Mouse (Mus musculus) splenic B cell, adult 2 months (primary cell): ENCODE measurements around the gene Gfy.

Source experiments
- DNase-seq: peaks from one replicate; pipeline ENCODE4 v3.0.0-alpha.2; 2011; ENCODE audit warnings: low read depth, low spot score
- H3K27me3 ChIP-seq: 2 replicates; pipeline ENCODE4 v1.6.1; 2012; ENCODE audit warnings: mild to moderate bottlenecking, low read length, moderate library complexity, mixed read lengths; ENCODE audit not compliant: control insufficient read depth, poor library complexity, insufficient read depth, severe bottlenecking
- H3K36me3 ChIP-seq: 2 replicates; pipeline ENCODE4 v1.6.1; 2012; ENCODE audit warnings: mild to moderate bottlenecking, low read length, moderate library complexity, mixed read lengths; ENCODE audit not compliant: control insufficient read depth, poor library complexity, insufficient read depth, severe bottlenecking

Gene Gfy

GRCm38 (mm10) chr7:45179469-45179868, at the start of gene Gfy:
Gene Gfy (minus strand): TSS chr7:45179569.
- Histone ChIP-seq H3K27me3 (no peaks in the 10 kb centered on the region; the same call in 1 of the 2 replicates), H3K36me3 (no peaks in the 10 kb centered on the region)
- DNase-seq = no peak

GRCm38 (mm10) chr7:45229046-45229445, 49.7 kb upstream of the Gfy start:
- H3K27me3 ChIP-seq = no peaks in the 10 kb centered on the region
- DNase-seq = no peak
- peaks cover 9% of the 10 kb centered on the region; the same call in 1 of the 2 replicates for H3K36me3 ChIP-seq

GRCm38 (mm10) chr7:45228548-45228947, 49.2 kb upstream of the Gfy start:
- no peaks in the 10 kb centered on the region for H3K27me3 ChIP-seq
- DNase-seq = no peak
- H3K36me3 ChIP-seq = peaks cover 4% of the 10 kb centered on the region; the same call in 1 of the 2 replicates

GRCm38 (mm10) chr7:45226421-45226820, 47.1 kb upstream of the Gfy start:
- Histone ChIP-seq H3K27me3 (no peaks in the 10 kb centered on the region), H3K36me3 (no peaks in the 10 kb centered on the region)
- DNase-seq = no peak

GRCm38 (mm10) chr7:45224826-45225225, 45.5 kb upstream of the Gfy start:
- Histone ChIP-seq H3K27me3 (no peaks in the 10 kb centered on the region), H3K36me3 (no peaks in the 10 kb centered on the region)
- DNase-seq = no peak

- peak; percentile 40 for DNase-seq
- Histone ChIP-seq H3K36me3 (no peaks in the 10 kb centered on the region), H3K27me3 (no peaks in the 10 kb centered on the region)
Observed at GRCm38 (mm10) chr7:45221680-45222079, 42.3 kb upstream of the Gfy start.

- H3K36me3 ChIP-seq = no peaks in the 10 kb centered on the region
- no peak for DNase-seq
- H3K27me3 ChIP-seq = no peaks in the 10 kb centered on the region
Observed at GRCm38 (mm10) chr7:45216442-45217183, 37.2 kb upstream of the Gfy start.

GRCm38 (mm10) chr7:45215673-45216441, 36.5 kb upstream of the Gfy start, which contains the start of gene Tead2:
Gene Tead2 (plus strand): TSS chr7:45215753.
- Histone ChIP-seq H3K27me3 (no peaks in the 10 kb centered on the region), H3K36me3 (no peaks in the 10 kb centered on the region)
- no peak for DNase-seq

- no peaks in the 10 kb centered on the region for H3K27me3 ChIP-seq
- no peaks in the 10 kb centered on the region for H3K36me3 ChIP-seq
- DNase-seq = no peak
Observed at GRCm38 (mm10) chr7:45213708-45214107, 34.3 kb upstream of the Gfy start.

- Histone ChIP-seq H3K36me3 (no peaks in the 10 kb centered on the region), H3K27me3 (no peaks in the 10 kb centered on the region)
- no peak for DNase-seq
Observed at GRCm38 (mm10) chr7:45212356-45212755, 33.0 kb upstream of the Gfy start.

GRCm38 (mm10) chr7:45211851-45212251, 32.5 kb upstream of the Gfy start, which contains the start of gene Dkkl1:
Gene Dkkl1 (minus strand): TSS chr7:45212147.
- Histone ChIP-seq H3K36me3 (no peaks in the 10 kb centered on the region), H3K27me3 (no peaks in the 10 kb centered on the region)
- peak; percentile 62 for DNase-seq

GRCm38 (mm10) chr7:45211070-45211469, 31.7 kb upstream of the Gfy start:
- no peaks in the 10 kb centered on the region for H3K27me3 ChIP-seq
- DNase-seq = no peak
- no peaks in the 10 kb centered on the region for H3K36me3 ChIP-seq

- no peaks in the 10 kb centered on the region for H3K27me3 ChIP-seq
- no peaks in the 10 kb centered on the region for H3K36me3 ChIP-seq
- DNase-seq = no peak
Observed at GRCm38 (mm10) chr7:45208260-45208659, 28.9 kb upstream of the Gfy start.

GRCm38 (mm10) chr7:45204380-45205143, 25.2 kb upstream of the Gfy start, which contains the start of gene Ccdc155:
Gene Ccdc155 (minus strand): TSS chr7:45204892.
- H3K36me3 ChIP-seq = no peaks in the 10 kb centered on the region
- no peaks in the 10 kb centered on the region for H3K27me3 ChIP-seq
- DNase-seq = peak; percentile 96
